Mouse (Mus musculus) limb, embryonic 10.5 days (tissue): ENCODE results near the gene Myo1f. TPM values are rescaled to one million over a fixed set of nuclear protein-coding genes. Genes with fewer than 3 reads are reported as not detected.

Source experiments
- DNase-seq: peaks from one replicate; pipeline ENCODE4 v3.0.0-alpha.2; 2017; ENCODE audit warnings: low spot score
- H3K27ac ChIP-seq: fragments of 300-500 bp; sonication (generic); 2 replicates; pipeline ENCODE4 v1.5.1; 2016; ENCODE audit warnings: mild to moderate bottlenecking
- H3K27me3 ChIP-seq: fragments of 300-500 bp; sonication (generic); 2 replicates; pipeline ENCODE4 v1.6.1; 2016; ENCODE audit warnings: low read depth, mild to moderate bottlenecking; ENCODE audit not compliant: poor library complexity, severe bottlenecking
- H3K36me3 ChIP-seq: fragments of 300-500 bp; sonication (generic); 2 replicates; pipeline ENCODE4 v1.6.1; 2016; ENCODE audit warnings: mild to moderate bottlenecking, moderate library complexity
- H3K4me1 ChIP-seq: fragments of 300-500 bp; sonication (generic); 2 replicates; pipeline ENCODE4 v1.6.1; 2016
- H3K4me3 ChIP-seq: fragments of 300-500 bp; sonication (generic); 2 replicates; pipeline ENCODE4 v1.5.1; 2016; ENCODE audit warnings: mild to moderate bottlenecking, moderate library complexity
- H3K9me3 ChIP-seq: fragments of 300-500 bp; sonication (generic); replicated peaks from 2 replicates; pipeline ENCODE4 v1.6.1; 2016; ENCODE audit warnings: mild to moderate bottlenecking
- WGBS: fragments of 180-500 bp; shearing (Covaris S2); methylation state at CpG from one replicate; pipeline ENCODE4 v1.1.7; 2016; 5-methylcytosine and 5-hydroxymethylcytosine counted together
- polyA plus RNA-seq: library from polyadenylated mRNA; unstranded; fragments of >200 nt; fragmentation: Nextera tagmentation; extraction: Ambion mirVana; gene quantifications from 2 replicates; pipeline ENCODE4 v1.2.1, GENCODE M21; 2016

Gene Myo1f
- polyA plus RNA-seq, 1 experiment from 2014 or later: 2.0 TPM

DNA sequence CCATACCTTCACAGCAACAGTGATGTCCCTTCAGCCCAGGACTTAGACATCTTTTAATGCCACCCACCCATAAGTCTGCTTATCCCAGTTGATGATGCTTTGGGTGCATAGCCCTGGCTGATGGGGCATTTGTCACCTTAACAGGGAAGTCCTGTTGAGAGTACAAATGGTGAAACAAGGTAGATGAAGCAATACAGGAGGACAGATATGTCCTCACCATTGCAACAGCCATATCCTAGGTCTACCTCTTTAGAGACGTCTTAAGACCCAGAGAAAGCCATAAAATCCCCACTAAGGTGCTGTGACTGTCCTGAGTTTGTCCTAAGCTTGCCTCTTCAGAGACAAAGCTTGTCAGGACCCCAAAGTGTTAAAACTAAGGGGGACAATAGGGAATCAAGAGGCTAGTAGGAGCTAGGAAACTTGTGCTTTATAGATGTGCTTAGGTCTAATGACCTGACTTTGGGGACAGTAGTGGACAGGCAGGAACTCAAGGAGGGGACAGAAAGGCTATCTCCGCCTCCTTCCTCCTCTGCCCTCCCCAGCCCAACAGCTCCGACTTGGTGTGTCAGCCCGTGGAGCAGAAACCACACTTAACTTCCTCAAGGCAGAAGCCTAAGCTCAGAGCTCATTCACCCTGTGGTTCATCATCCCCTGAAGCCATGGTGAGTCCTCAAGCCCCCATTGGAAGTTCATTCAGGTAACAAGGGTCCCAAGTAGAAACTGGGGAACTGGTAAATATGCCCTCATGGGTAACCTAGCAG, 82.2 kb downstream of the Myo1f start, which contains the start of gene Pram1:
TSS of gene Pram1 (plus strand) at position 541 of the 761 bp plus-strand sequence.
- H3K4me1 ChIP-seq: no peaks in the 10 kb centered on the region
- H3K27ac ChIP-seq: no peak within 1 kb of the TSS
- 90% methylated on average over 4 of the region's 4 CpGs for WGBS
- DNase-seq: no peak
- H3K27me3 ChIP-seq: no peaks in the 10 kb centered on the region
- H3K36me3 ChIP-seq: peaks cover 75% of the 10 kb centered on the region
- no peak within 1 kb of the TSS for H3K4me3 ChIP-seq
- H3K9me3 ChIP-seq: no peaks in the 10 kb centered on the region

DNA sequence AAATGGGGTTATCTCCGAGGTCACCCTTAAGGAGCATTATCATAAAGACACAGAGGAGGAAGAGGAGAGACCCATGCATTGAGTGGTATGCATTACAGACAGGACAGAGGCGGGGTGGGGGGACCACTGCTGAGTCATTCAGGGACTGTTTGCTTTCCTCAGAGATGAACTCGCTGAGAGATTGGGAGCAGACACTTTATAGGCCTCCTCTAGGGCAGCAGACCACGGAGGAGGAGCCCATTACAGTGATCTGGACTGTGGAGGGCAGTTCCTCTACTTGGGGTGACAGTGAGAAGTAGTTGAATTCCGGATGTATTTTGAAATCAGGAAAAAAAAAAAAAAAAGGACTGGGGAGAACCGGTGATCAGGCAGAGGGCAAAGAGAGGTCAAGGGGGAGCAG, 84.2 kb downstream of the Myo1f start:
- Histone ChIP-seq H3K36me3 (peaks cover 84% of the 10 kb centered on the region), H3K4me3 (no peak overlapping the region), H3K27me3 (no peaks in the 10 kb centered on the region), H3K9me3 (no peaks in the 10 kb centered on the region), H3K27ac (no peak overlapping the region), H3K4me1 (no peaks in the 10 kb centered on the region)
- 73% methylated on average over 6 of the region's 6 CpGs for WGBS
- DNase-seq: no peak

DNA sequence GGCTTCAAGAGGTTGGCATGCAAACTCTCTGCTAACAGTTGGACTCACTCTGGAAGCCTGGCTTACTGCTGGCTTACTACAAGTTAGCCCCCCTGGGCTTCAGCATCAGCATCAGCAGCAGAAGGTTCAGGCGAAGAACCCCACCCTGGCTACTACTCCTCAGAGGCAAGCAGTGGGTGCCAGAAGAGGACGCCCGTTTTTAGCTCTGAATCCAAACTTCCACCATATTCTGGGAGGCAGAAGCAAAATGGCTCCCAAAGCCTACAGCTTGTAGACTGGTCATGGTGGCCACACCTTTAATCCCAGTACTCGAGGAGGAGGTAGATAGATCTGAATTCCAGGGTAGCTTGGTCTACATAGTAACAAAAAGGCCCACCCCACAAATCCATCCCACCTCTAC, 88.6 kb downstream of the Myo1f start:
- Histone ChIP-seq H3K36me3 (peaks cover 95% of the 10 kb centered on the region), H3K4me3 (no peak overlapping the region), H3K9me3 (no peaks in the 10 kb centered on the region), H3K27ac (no peak overlapping the region), H3K27me3 (no peaks in the 10 kb centered on the region), H3K4me1 (no peaks in the 10 kb centered on the region)
- WGBS: 97% methylated on average over 4 of the region's 4 CpGs
- DNase-seq: peak; percentile 28

DNA sequence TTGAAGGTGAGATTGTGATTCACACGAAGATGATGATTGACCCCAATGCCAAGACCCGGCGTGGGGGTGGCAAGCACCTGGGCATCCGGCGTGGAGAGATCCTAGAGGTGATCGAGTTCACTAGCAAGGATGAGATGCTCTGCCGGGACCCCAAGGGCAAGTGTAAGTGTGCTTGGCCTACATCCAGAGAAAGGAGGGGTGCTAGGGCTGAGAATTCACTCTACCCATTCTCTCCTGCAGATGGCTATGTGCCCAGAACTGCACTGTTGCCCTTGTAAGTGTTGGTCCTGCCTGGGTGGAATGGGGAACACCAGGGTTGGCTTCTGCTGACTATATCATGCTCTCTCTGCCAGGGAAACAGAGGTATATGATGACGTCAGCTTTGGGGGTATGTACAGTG, 89.6 kb downstream of the Myo1f start:
- no peaks in the 10 kb centered on the region for H3K9me3 ChIP-seq
- no peak overlapping the region for H3K27ac ChIP-seq
- H3K4me1 ChIP-seq: no peaks in the 10 kb centered on the region
- no peaks in the 10 kb centered on the region for H3K27me3 ChIP-seq
- peak; percentile 28 for DNase-seq
- 93% methylated on average over 8 of the region's 8 CpGs for WGBS
- peaks cover 99% of the 10 kb centered on the region for H3K36me3 ChIP-seq
- no peak overlapping the region for H3K4me3 ChIP-seq

DNA sequence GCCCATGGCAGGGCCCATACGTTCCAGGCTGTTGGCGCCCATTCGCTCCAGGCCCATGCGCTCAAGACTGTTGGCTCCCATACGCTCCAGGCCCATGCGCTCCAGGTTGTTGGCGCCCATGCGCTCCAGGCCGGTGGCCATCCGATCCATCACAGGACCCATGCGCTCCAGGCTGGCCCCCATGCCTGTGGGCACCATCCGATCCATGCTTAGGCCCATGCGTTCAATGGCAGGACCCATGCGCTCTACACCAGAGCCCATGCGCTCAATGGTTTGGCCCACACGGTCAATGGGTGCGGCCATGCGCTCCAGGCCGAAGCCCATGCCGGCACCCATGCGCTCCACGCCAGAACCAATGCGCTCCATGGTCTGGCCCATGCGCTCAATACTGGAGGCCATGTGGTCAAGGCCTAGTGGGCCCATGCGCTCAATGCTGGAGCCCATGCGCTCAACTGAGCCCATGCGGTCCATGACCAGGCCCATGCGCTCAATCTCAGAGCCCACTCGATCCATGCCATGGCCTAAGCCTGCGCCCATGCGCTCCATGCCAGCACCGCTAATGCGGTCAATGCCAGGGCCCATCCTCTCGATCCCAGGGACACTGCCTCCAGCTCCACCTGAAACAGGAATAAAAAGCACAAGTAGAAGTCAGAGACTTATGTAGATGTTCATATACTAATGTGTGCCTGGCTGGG, 94.4 kb downstream of the Myo1f start:
- WGBS: 97% methylated on average over 34 of the region's 34 CpGs
- H3K4me3 ChIP-seq: no peak overlapping the region
- H3K4me1 ChIP-seq: no peaks in the 10 kb centered on the region
- H3K9me3 ChIP-seq: no peaks in the 10 kb centered on the region
- no peak for DNase-seq
- no peak overlapping the region for H3K27ac ChIP-seq
- H3K27me3 ChIP-seq: no peaks in the 10 kb centered on the region
- peaks cover 100% of the 10 kb centered on the region for H3K36me3 ChIP-seq

Other genes starting within 250 kb of the Myo1f start
- 8.2 and 13.1 TPM in 2 replicates for gene Zfp81, start 196.8 kb upstream of the Myo1f start, polyA plus RNA-seq
- gene Zfp101, start 161.1 kb upstream of the Myo1f start, polyA plus RNA-seq: 19.7 and 25.5 TPM in 2 replicates
- gene Actl9, start 122.8 kb upstream of the Myo1f start, polyA plus RNA-seq: not detected in 2 replicates
- 71.5 and 103 TPM in 2 replicates for gene Adamts10, start 31.5 kb upstream of the Myo1f start, polyA plus RNA-seq
- gene Zfp414, start 73.4 kb downstream of the Myo1f start, polyA plus RNA-seq: 39.4 and 42.2 TPM in 2 replicates
- gene Pram1, start 82.3 kb downstream of the Myo1f start, polyA plus RNA-seq: 0.56 and 0.66 TPM in 2 replicates
- 481 and 555 TPM in 2 replicates for gene Hnrnpm, start 131.2 kb downstream of the Myo1f start, polyA plus RNA-seq
- gene March2, start 163.0 kb downstream of the Myo1f start, polyA plus RNA-seq: 30.1 and 32.5 TPM in 2 replicates
- gene Rab11b, start 204.8 kb downstream of the Myo1f start, polyA plus RNA-seq: 325 and 350 TPM in 2 replicates
- gene Angptl4, start 226.1 kb downstream of the Myo1f start, polyA plus RNA-seq: 30.2 and 38.9 TPM in 2 replicates